Mouse (Mus musculus): ENCODE results near the gene Hs3st3a1. TPM values are rescaled to one million over a fixed set of nuclear protein-coding genes. Genes with fewer than 3 reads are reported as not detected.

Hs3st3a1 gene
- total RNA-seq, 2 experiments from 2014 or later, result 0.20 to 0.78 TPM

DNA sequence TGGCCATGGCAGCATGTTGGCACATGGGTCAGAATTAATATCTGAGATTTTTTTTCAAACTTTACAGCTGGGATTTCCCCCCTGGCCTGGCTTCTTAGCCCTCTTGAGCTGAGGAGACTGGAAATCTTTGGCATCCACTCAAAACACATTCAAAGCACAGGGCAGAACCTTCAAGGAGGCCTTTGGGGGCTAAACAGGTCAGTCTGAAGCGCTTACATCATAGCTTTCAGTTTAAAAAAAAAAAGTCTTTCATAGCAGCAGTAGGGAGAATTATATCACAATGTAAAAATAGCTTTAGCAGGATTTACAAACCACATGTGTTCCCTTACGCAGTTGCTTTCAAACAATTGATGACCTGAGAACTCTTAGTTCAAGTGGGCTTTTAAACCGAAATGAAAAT is 46.3 kb downstream of the Hs3st3a1 start:
- no peak for DNase-seq (ENCODE audit: low spot score in 2 of 2)

DNA sequence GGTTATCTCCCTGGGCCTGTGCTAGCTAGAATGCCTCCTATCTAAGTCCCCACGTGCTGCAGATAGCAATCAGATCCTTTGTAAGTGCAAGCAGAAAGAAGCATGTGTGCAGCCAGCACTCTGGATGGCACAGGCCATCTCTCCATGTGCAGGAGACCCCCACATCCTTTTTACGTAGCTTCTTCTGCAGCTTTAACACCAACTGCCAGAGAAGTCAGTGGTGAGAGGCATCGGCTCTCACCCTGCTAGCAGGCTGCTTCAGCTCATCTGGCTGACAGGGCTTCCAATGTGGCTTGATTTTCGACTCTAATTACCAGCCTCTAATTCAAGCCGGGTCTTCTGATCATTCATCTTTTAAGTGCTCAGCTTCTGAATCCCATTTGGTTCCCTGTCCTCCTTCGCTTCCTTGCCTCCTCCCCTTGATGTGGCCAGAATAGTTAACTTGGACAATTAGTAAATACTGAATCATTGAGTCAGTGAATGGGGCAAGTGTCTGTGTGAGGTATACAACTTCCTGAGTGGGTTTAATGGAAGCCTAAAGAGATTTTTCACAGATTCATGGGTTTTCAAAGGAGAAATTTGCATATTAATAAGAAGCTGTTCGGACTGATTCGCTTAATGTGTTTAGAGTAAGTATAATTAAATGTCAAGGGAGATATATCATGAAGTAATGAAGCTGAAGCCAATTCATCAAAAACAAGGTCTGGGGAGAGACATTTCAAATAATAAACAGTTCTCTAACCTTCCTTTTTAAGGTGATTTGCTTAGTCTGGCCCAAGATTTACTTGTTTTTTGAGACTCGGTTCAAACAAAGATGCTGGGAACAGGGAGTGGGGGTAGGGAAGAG is 54.7 kb downstream of the Hs3st3a1 start:
- DNase-seq (ENCODE audit: low spot score in 2 of 2), result no peak

DNA sequence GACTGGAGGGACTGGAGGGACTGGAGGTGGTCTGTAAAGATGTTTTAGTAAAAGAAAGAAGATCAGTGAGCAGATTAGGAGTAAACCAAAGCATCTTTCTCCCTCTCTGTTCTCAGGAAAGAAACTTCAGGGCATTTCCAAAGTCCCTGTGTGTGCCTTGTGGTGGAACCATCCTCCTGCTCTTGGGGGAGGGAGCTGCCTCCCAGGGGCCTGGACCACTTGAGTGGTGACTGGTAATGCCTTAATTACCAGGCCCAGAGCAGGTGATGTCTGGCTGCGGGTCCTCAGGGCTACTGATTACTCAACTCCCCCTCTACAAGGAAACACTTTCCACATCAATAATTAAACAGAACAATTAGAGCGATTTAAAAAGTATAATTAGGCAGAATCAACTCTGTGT is 59.3 kb downstream of the Hs3st3a1 start:
- DNase-seq (ENCODE audit: low spot score in 2 of 2), result no peak

- no peak for DNase-seq (ENCODE audit: low spot score in 2 of 2)
These were observed 60.8 kb downstream of the Hs3st3a1 start for GRCm38 (mm10) chr11:64495935-64496334.

- no peak for DNase-seq (ENCODE audit: low spot score in 2 of 2)
These were observed 61.5 kb downstream of the Hs3st3a1 start for GRCm38 (mm10) chr11:64496677-64497076.

GRCm38 (mm10) chr11:64500536-64501112 is 65.5 kb downstream of the Hs3st3a1 start:
- DNase-seq (ENCODE audit: low spot score in 2 of 2), result no peak

DNA sequence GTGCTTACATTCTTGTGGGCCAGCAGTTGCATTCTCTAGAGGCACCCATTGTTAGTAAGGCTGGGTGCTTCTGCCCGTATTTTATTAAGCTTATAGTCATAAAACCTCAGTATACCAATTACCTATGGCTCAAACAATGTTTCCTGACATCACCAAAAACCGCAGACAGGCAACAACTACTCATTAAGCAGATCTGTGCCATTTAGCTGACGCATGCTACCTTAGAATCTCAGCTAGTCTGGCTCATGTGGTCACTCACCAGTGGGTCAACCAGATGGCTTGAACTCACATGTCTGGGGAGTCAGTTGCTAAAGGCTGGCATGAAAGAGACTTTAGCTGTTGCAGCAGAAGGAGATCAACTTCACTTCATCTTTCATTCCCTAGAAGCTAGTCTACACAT is 67.9 kb downstream of the Hs3st3a1 start:
- DNase-seq (ENCODE audit: low spot score in 2 of 2), result no peak

DNA sequence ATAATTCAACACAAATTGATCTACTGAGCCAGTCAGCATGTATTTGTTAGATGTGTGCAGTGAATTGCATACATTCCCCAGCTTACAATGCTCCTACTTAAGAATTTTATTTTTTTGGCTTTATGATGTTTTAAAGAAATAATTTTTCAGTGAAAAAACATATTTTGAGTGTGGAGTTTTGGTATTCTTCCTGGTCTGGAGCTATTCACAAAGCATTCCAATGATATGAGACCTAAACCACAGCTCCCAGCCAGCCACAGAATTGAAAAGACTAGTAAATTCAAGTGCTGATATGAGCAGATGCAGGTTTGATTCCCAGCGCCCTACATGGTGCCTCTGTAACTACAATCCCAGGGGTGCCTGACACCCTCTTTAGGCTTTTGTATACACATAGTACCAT is 70.8 kb downstream of the Hs3st3a1 start:
- no peak for DNase-seq (ENCODE audit: low spot score in 2 of 2)

DNA sequence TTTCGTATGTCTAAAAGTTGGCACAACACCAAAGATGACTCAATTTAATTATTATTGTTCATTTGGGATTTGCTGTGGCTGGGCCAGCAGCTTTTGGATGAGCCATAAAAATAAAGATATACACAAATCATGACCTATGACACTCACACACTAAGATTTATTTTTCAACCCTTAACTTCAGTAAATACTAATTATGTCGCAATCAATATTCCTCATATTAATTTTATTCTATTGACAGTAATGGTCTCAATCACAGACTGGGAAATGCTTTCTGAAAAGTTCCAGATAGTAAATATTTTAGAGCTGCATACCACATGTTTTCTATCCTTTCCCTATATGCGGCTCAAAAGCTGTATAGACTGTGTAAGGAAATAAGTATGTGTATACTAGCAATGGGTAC is 71.9 kb downstream of the Hs3st3a1 start:
- no peak for DNase-seq (ENCODE audit: low spot score in 2 of 2)

DNA sequence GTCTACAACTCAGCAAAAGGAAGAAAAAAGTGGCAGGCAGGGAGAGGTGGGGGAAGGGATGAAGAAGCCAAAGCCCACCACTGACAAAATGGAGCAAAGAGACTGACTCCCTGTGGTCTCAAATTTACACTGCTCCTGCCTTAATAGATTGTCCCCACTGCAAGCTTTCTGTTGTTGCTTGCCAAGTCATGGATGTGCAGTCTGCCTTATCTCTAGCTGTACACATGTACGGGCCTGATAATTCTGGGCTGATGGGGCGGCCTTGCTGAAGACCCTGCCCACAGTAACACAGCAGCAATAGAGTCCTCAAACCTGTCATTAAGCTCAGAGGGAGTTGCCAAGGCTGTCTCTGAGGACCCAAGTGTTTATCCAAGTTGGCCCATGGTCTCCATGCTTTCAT is 74.0 kb downstream of the Hs3st3a1 start:
- DNase-seq (ENCODE audit: low spot score in 2 of 2), result no peak

GRCm38 (mm10) chr11:64512301-64512700 is 77.2 kb downstream of the Hs3st3a1 start:
- DNase-seq (ENCODE audit: low spot score in 2 of 2), result no peak

- DNase-seq (ENCODE audit: low spot score in 2 of 2), result no peak
These were observed 78.3 kb downstream of the Hs3st3a1 start for GRCm38 (mm10) chr11:64513419-64513818.

- DNase-seq (ENCODE audit: low spot score in 2 of 2), result no peak
These were observed 81.8 kb downstream of the Hs3st3a1 start for GRCm38 (mm10) chr11:64516712-64517589.

DNA sequence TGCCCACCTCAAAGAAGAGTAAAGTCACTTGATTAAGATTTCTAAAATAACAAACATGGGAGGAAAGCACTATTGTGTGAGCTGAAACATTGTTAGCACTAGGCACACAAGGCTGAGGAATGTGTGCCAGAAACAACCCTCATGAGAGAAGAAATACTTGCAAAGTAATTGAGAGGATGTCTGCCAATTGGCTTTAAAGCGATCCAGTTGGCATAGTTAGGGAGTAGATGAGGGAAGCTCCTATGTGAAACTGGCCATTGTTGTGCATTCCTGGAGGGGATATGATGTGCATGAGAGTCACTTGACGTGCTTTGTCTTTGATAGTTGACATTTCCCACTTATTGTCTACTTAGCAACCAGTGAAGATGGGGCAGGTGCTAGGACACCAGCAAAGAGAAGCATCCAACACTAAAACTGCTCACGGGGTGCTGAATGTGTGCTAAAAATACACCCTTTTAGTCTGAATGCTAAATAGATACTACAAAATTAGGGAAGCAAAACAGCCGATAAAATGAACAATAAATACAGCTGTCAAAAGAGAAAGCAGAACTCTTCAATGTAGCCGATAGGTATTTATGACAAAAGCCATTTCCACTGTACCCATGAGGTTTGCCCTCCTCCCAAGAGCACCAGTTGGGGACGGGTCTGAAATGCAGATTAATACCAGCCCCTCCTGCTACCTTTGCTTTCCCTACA is 83.2 kb downstream of the Hs3st3a1 start:
- DNase-seq (ENCODE audit: low spot score in 2 of 2), result no peak

DNA sequence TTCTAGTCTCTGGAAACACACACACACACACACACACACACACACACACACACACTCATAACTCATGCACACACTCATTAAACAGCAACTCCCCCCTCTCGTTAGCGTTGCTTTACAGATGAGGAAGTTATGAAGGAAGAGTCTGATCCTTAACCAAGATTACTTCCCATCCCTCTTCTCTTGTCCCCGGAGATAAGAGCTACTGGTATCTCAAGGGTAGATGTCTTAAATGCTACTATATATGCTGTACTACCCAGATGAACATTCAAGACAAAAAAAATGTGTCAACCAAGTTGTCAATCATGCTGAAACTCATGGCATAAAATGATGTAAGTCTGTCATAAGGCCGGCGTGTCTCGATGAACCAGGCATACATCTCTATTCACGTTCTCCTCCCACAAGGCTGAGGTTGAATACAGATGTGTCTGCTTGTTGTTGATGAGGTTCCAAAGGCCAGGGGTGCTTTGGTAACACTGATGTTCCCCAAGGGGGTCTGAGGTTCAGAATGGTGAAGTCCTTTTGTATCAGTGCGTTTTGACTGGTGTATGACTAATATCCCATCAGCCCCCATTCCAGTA is 89.0 kb downstream of the Hs3st3a1 start:
- no peak for DNase-seq (ENCODE audit: low spot score in 2 of 2)

GRCm38 (mm10) chr11:64537230-64537629 is 102.1 kb downstream of the Hs3st3a1 start:
- DNase-seq (ENCODE audit: low spot score in 2 of 2), result no peak

DNA sequence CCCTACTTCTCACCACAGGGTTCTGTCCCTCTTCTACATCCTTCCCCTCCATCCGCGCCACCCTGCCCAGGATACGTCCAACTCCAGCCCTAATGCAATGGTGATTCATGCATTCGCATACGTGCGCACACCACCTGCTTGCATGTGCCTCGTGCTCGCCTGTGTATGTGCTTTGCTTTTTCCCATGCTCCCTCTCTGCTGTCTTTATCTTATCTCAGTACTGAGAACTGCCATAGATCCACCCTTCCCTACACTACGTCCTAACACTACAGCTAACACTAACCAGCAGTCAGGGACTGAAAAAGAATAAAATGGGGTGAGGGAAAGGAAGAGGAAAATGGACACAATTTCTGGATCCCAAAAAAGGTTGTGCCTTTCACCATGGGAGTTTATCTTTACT is 106.7 kb downstream of the Hs3st3a1 start:
- DNase-seq (ENCODE audit: low spot score in 2 of 2), result no peak

- no peak for DNase-seq (ENCODE audit: low spot score in 2 of 2)
These were observed 107.2 kb downstream of the Hs3st3a1 start for GRCm38 (mm10) chr11:64542335-64542734.

GRCm38 (mm10) chr11:64543181-64543641 is 108.1 kb downstream of the Hs3st3a1 start:
- no peak for DNase-seq (ENCODE audit: low spot score in 2 of 2)

- no peak for DNase-seq (ENCODE audit: low spot score in 2 of 2)
These were observed 109.1 kb downstream of the Hs3st3a1 start for GRCm38 (mm10) chr11:64544236-64544635.

DNA sequence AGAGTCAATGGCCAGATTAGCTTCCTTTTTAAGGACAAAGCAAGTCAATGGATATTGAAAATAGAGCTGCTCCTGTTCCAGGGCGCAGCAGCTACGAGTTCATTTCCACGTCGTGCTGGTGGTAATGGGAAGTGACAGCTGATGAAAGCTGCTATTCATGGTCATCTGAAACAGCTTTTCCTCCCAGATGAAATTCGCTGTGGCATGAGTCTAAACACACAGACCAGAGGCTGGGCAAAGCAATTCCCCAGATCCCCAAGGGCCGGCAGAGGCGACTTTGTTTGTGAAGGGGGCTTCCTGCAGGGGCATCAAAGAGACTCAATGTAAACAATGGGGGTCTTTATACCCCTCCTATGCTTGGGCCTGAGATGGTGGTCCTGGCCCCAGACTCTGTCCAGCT is 114.2 kb downstream of the Hs3st3a1 start:
- no peak for DNase-seq (ENCODE audit: low spot score in 2 of 2)

All from adrenal gland, postnatal 4 days (tissue).